Mouse (Mus musculus): ENCODE results near the gene Hmga1. TPM values are rescaled to one million over a fixed set of nuclear protein-coding genes. Genes with fewer than 3 reads are reported as not detected.

The Hmga1 gene
- polyA plus RNA-seq, 1 experiment from 2014 or later: 116 TPM

DNA sequence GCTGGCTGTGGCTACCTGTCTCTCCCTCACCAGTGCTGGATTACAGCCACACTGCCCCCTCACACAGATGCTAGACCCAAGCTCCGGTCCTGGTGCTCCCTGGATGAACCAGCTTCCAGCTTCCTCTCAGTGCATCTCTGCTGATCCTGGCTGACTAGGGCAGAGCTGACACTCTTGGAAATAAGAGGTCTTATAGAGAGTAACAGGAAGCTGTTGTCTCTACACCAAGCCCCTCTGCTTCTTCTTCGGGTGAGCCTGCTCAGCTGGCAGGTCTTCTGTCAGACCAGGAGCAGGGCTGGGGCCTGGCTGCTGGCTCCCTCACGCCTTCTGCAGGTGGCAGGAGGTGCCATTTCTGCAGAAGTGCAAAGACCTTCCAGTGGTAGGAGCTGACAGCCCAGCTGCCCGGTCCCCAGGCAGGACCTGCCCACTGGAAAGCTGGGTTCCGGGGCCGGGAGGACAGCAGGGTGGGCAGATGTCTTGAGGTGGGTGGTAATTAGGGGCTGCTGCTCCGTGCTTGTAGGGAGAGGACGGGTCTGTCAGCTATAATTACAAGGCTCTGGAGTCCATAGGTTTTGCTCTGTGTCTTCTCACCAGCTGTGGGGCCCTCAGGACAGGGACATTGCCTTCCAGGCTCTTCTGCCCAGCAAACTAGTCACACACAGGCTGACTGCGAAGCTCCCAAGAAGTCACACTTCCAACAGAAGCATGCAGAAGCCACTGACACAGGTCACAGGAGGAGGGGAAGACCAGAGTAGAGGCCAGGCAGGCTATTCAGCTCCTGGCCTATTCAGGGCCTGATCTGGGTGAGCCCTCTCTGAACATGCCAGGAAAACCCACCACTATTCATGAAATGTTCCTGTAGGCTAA, 45.8 kb upstream of the Hmga1 start:
- H3K9me3 ChIP-seq (ENCODE audit: control insufficient read depth): no peaks in the 10 kb centered on the region
- ATAC-seq: no peak
- no peak overlapping the region for H3K27ac ChIP-seq (ENCODE audit: low read depth, low read length)
- H3K4me1 ChIP-seq (replicated peaks; ENCODE audit: control insufficient read depth, insufficient read depth, low read length): 0 out of 2 replicates have a peak, but pooled peaks cover 3% of the 10 kb centered on the region
- no peak overlapping the region for H3K4me2 ChIP-seq (replicated peaks; ENCODE audit: low read depth)
- H3K36me3 ChIP-seq (ENCODE audit: control insufficient read depth, insufficient read depth): no peaks in the 10 kb centered on the region
- no peak for TF ChIP-seq CTCF (IDR thresholded peaks at IDR 0.05; ENCODE audit: low read depth)
- H3K9ac ChIP-seq (ENCODE audit: low read depth, low read length): no peak overlapping the region
- 66% methylated on average over 9 of the region's 9 CpGs for WGBS
- H3K4me3 ChIP-seq (ENCODE audit: low read depth, low read length): no peak overlapping the region
- peaks cover 53% of the 10 kb centered on the region for H3K27me3 ChIP-seq (replicated peaks; ENCODE audit: control insufficient read depth, insufficient read depth, low read length)

GRCm38 (mm10) chr17:27511125-27511735, 45.1 kb upstream of the Hmga1 start:
- Histone ChIP-seq H3K27ac (ENCODE audit: low read depth, low read length) (no peak overlapping the region), H3K9ac (ENCODE audit: low read depth, low read length) (no peak overlapping the region), H3K4me2 (replicated peaks; ENCODE audit: low read depth) (no peak overlapping the region), H3K4me3 (ENCODE audit: low read depth, low read length) (no peak overlapping the region), H3K36me3 (ENCODE audit: control insufficient read depth, insufficient read depth) (no peaks in the 10 kb centered on the region), H3K4me1 (replicated peaks; ENCODE audit: control insufficient read depth, insufficient read depth, low read length) (0 out of 2 replicates have a peak, but pooled peaks cover 3% of the 10 kb centered on the region), H3K9me3 (ENCODE audit: control insufficient read depth) (no peaks in the 10 kb centered on the region), H3K27me3 (replicated peaks; ENCODE audit: control insufficient read depth, insufficient read depth, low read length) (peaks cover 53% of the 10 kb centered on the region)
- no peak for ATAC-seq
- WGBS: 90% methylated on average over 7 of the region's 7 CpGs
- TF ChIP-seq CTCF (IDR thresholded peaks at IDR 0.05; ENCODE audit: low read depth): no peak

- Histone ChIP-seq H3K9ac (ENCODE audit: low read depth, low read length) (no peak overlapping the region), H3K9me3 (ENCODE audit: control insufficient read depth) (no peaks in the 10 kb centered on the region), H3K4me2 (replicated peaks; ENCODE audit: low read depth) (peak overlapping the region; percentile 98), H3K4me1 (replicated peaks; ENCODE audit: control insufficient read depth, insufficient read depth, low read length) (0 out of 2 replicates have a peak, but pooled peaks cover 3% of the 10 kb centered on the region), H3K4me3 (ENCODE audit: low read depth, low read length) (peak overlapping the region; percentile 56), H3K27ac (ENCODE audit: low read depth, low read length) (no peak overlapping the region), H3K27me3 (replicated peaks; ENCODE audit: control insufficient read depth, insufficient read depth, low read length) (peaks cover 58% of the 10 kb centered on the region), H3K36me3 (ENCODE audit: control insufficient read depth, insufficient read depth) (no peaks in the 10 kb centered on the region)
- WGBS: 1% methylated on average over 61 of the region's 64 CpGs
- peak; percentile 28; the same call in 1 of the 2 replicates for TF ChIP-seq CTCF (IDR thresholded peaks at IDR 0.05; ENCODE audit: low read depth)
- no peak for ATAC-seq
Observed at GRCm38 (mm10) chr17:27511865-27512618, 44.3 kb upstream of the Hmga1 start.

DNA sequence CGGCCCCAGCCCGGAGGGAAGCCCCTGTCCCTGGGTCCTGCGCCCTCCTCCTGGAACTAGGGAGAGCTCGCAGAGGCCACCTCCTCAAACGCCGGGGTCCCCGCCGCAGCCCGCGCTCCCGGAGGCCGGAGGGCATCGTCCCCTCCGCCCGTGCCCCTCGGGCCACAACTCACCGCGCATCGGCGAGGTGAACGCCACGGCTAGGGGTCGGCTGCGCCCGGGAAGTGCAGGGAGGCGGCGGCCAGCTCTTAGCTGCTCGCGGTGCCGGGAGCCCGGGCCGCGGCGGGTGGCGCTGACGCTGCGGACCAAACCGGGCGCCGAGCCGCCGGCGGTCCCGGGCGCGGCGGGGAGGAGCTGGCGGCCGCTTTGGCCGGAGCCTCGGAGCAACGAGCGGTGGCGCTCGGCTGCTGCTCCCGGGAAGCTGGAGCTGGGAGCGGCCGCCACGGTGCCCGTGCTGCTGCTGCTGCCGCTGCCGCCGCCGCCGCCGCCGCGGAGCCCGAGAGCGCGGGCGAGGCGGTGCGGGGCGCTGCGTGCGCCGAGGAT, 43.6 kb upstream of the Hmga1 start:
- Histone ChIP-seq H3K4me3 (ENCODE audit: low read depth, low read length) (peak overlapping the region; percentile 56), H3K27ac (ENCODE audit: low read depth, low read length) (no peak overlapping the region), H3K9ac (ENCODE audit: low read depth, low read length) (0 out of 2 replicates have a peak overlapping the region, but pooled peaks have one; percentile 17), H3K4me2 (replicated peaks; ENCODE audit: low read depth) (peak overlapping the region; percentile 98), H3K36me3 (ENCODE audit: control insufficient read depth, insufficient read depth) (no peaks in the 10 kb centered on the region), H3K9me3 (ENCODE audit: control insufficient read depth) (no peaks in the 10 kb centered on the region), H3K4me1 (replicated peaks; ENCODE audit: control insufficient read depth, insufficient read depth, low read length) (0 out of 2 replicates have a peak, but pooled peaks cover 3% of the 10 kb centered on the region), H3K27me3 (replicated peaks; ENCODE audit: control insufficient read depth, insufficient read depth, low read length) (peaks cover 62% of the 10 kb centered on the region)
- TF ChIP-seq CTCF (IDR thresholded peaks at IDR 0.05; ENCODE audit: low read depth): no peak
- under 1% methylated on average over 62 of the region's 78 CpGs for WGBS
- no peak for ATAC-seq

GRCm38 (mm10) chr17:27513279-27513915, 42.9 kb upstream of the Hmga1 start:
- Histone ChIP-seq H3K36me3 (ENCODE audit: control insufficient read depth, insufficient read depth) (no peaks in the 10 kb centered on the region), H3K9ac (ENCODE audit: low read depth, low read length) (0 out of 2 replicates have a peak overlapping the region, but pooled peaks have one; percentile 17), H3K9me3 (ENCODE audit: control insufficient read depth) (no peaks in the 10 kb centered on the region), H3K27me3 (replicated peaks; ENCODE audit: control insufficient read depth, insufficient read depth, low read length) (peaks cover 62% of the 10 kb centered on the region), H3K4me3 (ENCODE audit: low read depth, low read length) (peak overlapping the region; percentile 56), H3K4me1 (replicated peaks; ENCODE audit: control insufficient read depth, insufficient read depth, low read length) (0 out of 2 replicates have a peak, but pooled peaks cover 3% of the 10 kb centered on the region), H3K27ac (ENCODE audit: low read depth, low read length) (no peak overlapping the region), H3K4me2 (replicated peaks; ENCODE audit: low read depth) (peak overlapping the region; percentile 98)
- no peak for TF ChIP-seq CTCF (IDR thresholded peaks at IDR 0.05; ENCODE audit: low read depth)
- WGBS: 2% methylated on average over 35 of the region's 66 CpGs
- ATAC-seq: no peak
